Mouse (Mus musculus): ENCODE measurements around the gene Zfp365. TPM values are rescaled to one million over a fixed set of nuclear protein-coding genes. Genes with fewer than 3 reads are reported as not detected.
A peak's percentile ranks its signal among the peaks of the same experiment; 100 is the strongest.

The Zfp365 gene
- 2.1 and 2.2 TPM in 2 replicates for polyA plus RNA-seq (2016; fragmentation: Nextera tagmentation; extraction: Ambion mirVana)

GRCm38 (mm10) chr10:67912337-67912776, at the start of gene Zfp365:
Gene Zfp365 (minus strand): TSS chr10:67912662.
- WGBS: under 1% methylated on average over 43 of the region's 43 CpGs
- Histone ChIP-seq H3K27ac (replicated peaks) (peak within 1 kb of the TSS; percentile 84), H3K36me3 (replicated peaks) (no peaks in the 10 kb centered on the region; the same call in 1 of the 2 replicates), H3K27me3 (replicated peaks; ENCODE audit: low read depth, poor library complexity, severe bottlenecking) (peaks cover 34% of the 10 kb centered on the region), H3K4me3 (peak within 1 kb of the TSS; percentile 80), H3K9me3 (no peaks in the 10 kb centered on the region), H3K4me1 (peaks cover 13% of the 10 kb centered on the region)
- peak; percentile 87 for DNase-seq (ENCODE audit: low spot score)

GRCm38 (mm10) chr10:67959982-67960381, 47.5 kb upstream of the Zfp365 start:
- 0 out of 2 replicates have a peak, but pooled peaks cover 11% of the 10 kb centered on the region for H3K27me3 ChIP-seq (replicated peaks; ENCODE audit: low read depth, poor library complexity, severe bottlenecking)
- no peak overlapping the region for H3K27ac ChIP-seq (replicated peaks)
- 76% methylated on average over 3 of the region's 3 CpGs for WGBS
- no peaks in the 10 kb centered on the region; the same call in 1 of the 2 replicates for H3K4me1 ChIP-seq
- no peak overlapping the region for H3K4me3 ChIP-seq
- DNase-seq (ENCODE audit: low spot score): no peak
- no peaks in the 10 kb centered on the region for H3K36me3 ChIP-seq (replicated peaks)
- H3K9me3 ChIP-seq: no peaks in the 10 kb centered on the region

- H3K4me1 ChIP-seq: no peaks in the 10 kb centered on the region
- no peak overlapping the region for H3K27ac ChIP-seq (replicated peaks)
- H3K36me3 ChIP-seq (replicated peaks): no peaks in the 10 kb centered on the region
- DNase-seq (ENCODE audit: low spot score): no peak
- no peaks in the 10 kb centered on the region for H3K9me3 ChIP-seq
- 90% methylated on average over 2 of the region's 2 CpGs for WGBS
- no peaks in the 10 kb centered on the region for H3K27me3 ChIP-seq (replicated peaks; ENCODE audit: low read depth, poor library complexity, severe bottlenecking)
- no peak overlapping the region for H3K4me3 ChIP-seq
Measured at GRCm38 (mm10) chr10:67955982-67956381, 43.5 kb upstream of the Zfp365 start.

GRCm38 (mm10) chr10:67951690-67952089, 39.2 kb upstream of the Zfp365 start:
- no peaks in the 10 kb centered on the region for H3K27me3 ChIP-seq (replicated peaks; ENCODE audit: low read depth, poor library complexity, severe bottlenecking)
- WGBS: 83% methylated on average over 4 of the region's 4 CpGs
- H3K4me3 ChIP-seq: no peak overlapping the region
- no peak for DNase-seq (ENCODE audit: low spot score)
- no peaks in the 10 kb centered on the region for H3K4me1 ChIP-seq
- H3K36me3 ChIP-seq (replicated peaks): no peaks in the 10 kb centered on the region
- H3K27ac ChIP-seq (replicated peaks): no peak overlapping the region
- no peaks in the 10 kb centered on the region for H3K9me3 ChIP-seq

- no peak overlapping the region for H3K27ac ChIP-seq (replicated peaks)
- H3K9me3 ChIP-seq: no peaks in the 10 kb centered on the region
- DNase-seq (ENCODE audit: low spot score): no peak
- no peaks in the 10 kb centered on the region for H3K36me3 ChIP-seq (replicated peaks)
- H3K27me3 ChIP-seq (replicated peaks; ENCODE audit: low read depth, poor library complexity, severe bottlenecking): no peaks in the 10 kb centered on the region
- H3K4me3 ChIP-seq: no peak overlapping the region
- H3K4me1 ChIP-seq: no peaks in the 10 kb centered on the region
- WGBS: 86% methylated on average over 8 of the region's 8 CpGs
Measured at GRCm38 (mm10) chr10:67950059-67950748, 37.7 kb upstream of the Zfp365 start.

- Histone ChIP-seq H3K4me1 (no peaks in the 10 kb centered on the region), H3K36me3 (replicated peaks) (no peaks in the 10 kb centered on the region), H3K4me3 (no peak overlapping the region), H3K27me3 (replicated peaks; ENCODE audit: low read depth, poor library complexity, severe bottlenecking) (no peaks in the 10 kb centered on the region), H3K9me3 (no peaks in the 10 kb centered on the region), H3K27ac (replicated peaks) (no peak overlapping the region)
- no peak for DNase-seq (ENCODE audit: low spot score)
- WGBS: 91% methylated on average over 4 of the region's 4 CpGs
Measured at GRCm38 (mm10) chr10:67943513-67943912, 31.1 kb upstream of the Zfp365 start.

GRCm38 (mm10) chr10:67939546-67939945, 27.1 kb upstream of the Zfp365 start:
- 77% methylated on average over 12 of the region's 12 CpGs for WGBS
- Histone ChIP-seq H3K27me3 (replicated peaks; ENCODE audit: low read depth, poor library complexity, severe bottlenecking) (no peaks in the 10 kb centered on the region), H3K4me1 (no peaks in the 10 kb centered on the region), H3K9me3 (no peaks in the 10 kb centered on the region), H3K36me3 (replicated peaks) (no peaks in the 10 kb centered on the region), H3K4me3 (no peak overlapping the region), H3K27ac (replicated peaks) (no peak overlapping the region)
- DNase-seq (ENCODE audit: low spot score): no peak

- no peaks in the 10 kb centered on the region for H3K9me3 ChIP-seq
- WGBS: 88% methylated on average over 5 of the region's 5 CpGs
- H3K36me3 ChIP-seq (replicated peaks): no peaks in the 10 kb centered on the region
- H3K4me1 ChIP-seq: no peaks in the 10 kb centered on the region
- no peak overlapping the region for H3K4me3 ChIP-seq
- H3K27ac ChIP-seq (replicated peaks): no peak overlapping the region
- DNase-seq (ENCODE audit: low spot score): no peak
- no peaks in the 10 kb centered on the region for H3K27me3 ChIP-seq (replicated peaks; ENCODE audit: low read depth, poor library complexity, severe bottlenecking)
Measured at GRCm38 (mm10) chr10:67937775-67938174, 25.3 kb upstream of the Zfp365 start.

GRCm38 (mm10) chr10:67936944-67937343, 24.5 kb upstream of the Zfp365 start:
- H3K36me3 ChIP-seq (replicated peaks): no peaks in the 10 kb centered on the region
- H3K4me1 ChIP-seq: no peaks in the 10 kb centered on the region
- H3K27ac ChIP-seq (replicated peaks): no peak overlapping the region
- H3K4me3 ChIP-seq: no peak overlapping the region
- DNase-seq (ENCODE audit: low spot score): no peak
- WGBS: 80% methylated on average over 4 of the region's 4 CpGs
- no peaks in the 10 kb centered on the region for H3K9me3 ChIP-seq
- no peaks in the 10 kb centered on the region for H3K27me3 ChIP-seq (replicated peaks; ENCODE audit: low read depth, poor library complexity, severe bottlenecking)

GRCm38 (mm10) chr10:67932780-67933179, 20.3 kb upstream of the Zfp365 start:
- no peak for DNase-seq (ENCODE audit: low spot score)
- Histone ChIP-seq H3K27me3 (replicated peaks; ENCODE audit: low read depth, poor library complexity, severe bottlenecking) (no peaks in the 10 kb centered on the region), H3K4me3 (no peak overlapping the region), H3K36me3 (replicated peaks) (no peaks in the 10 kb centered on the region), H3K4me1 (no peaks in the 10 kb centered on the region), H3K27ac (replicated peaks) (no peak overlapping the region), H3K9me3 (no peaks in the 10 kb centered on the region)
- 91% methylated on average over 11 of the region's 11 CpGs for WGBS

GRCm38 (mm10) chr10:67931328-67931727, 18.9 kb upstream of the Zfp365 start:
- Histone ChIP-seq H3K27ac (replicated peaks) (no peak overlapping the region), H3K4me3 (no peak overlapping the region), H3K27me3 (replicated peaks; ENCODE audit: low read depth, poor library complexity, severe bottlenecking) (no peaks in the 10 kb centered on the region), H3K4me1 (no peaks in the 10 kb centered on the region), H3K36me3 (replicated peaks) (no peaks in the 10 kb centered on the region), H3K9me3 (no peaks in the 10 kb centered on the region)
- 80% methylated on average over 4 of the region's 4 CpGs for WGBS
- DNase-seq (ENCODE audit: low spot score): no peak

- Histone ChIP-seq H3K4me1 (no peaks in the 10 kb centered on the region), H3K27ac (replicated peaks) (no peak overlapping the region), H3K36me3 (replicated peaks) (no peaks in the 10 kb centered on the region), H3K9me3 (no peaks in the 10 kb centered on the region), H3K27me3 (replicated peaks; ENCODE audit: low read depth, poor library complexity, severe bottlenecking) (no peaks in the 10 kb centered on the region), H3K4me3 (no peak overlapping the region)
- DNase-seq (ENCODE audit: low spot score): no peak
- WGBS: 87% methylated on average over 7 of the region's 7 CpGs
Measured at GRCm38 (mm10) chr10:67928584-67928983, 16.1 kb upstream of the Zfp365 start.

- WGBS: 70% methylated on average over 8 of the region's 8 CpGs
- Histone ChIP-seq H3K36me3 (replicated peaks) (no peaks in the 10 kb centered on the region), H3K9me3 (no peaks in the 10 kb centered on the region), H3K27ac (replicated peaks) (no peak overlapping the region), H3K4me1 (no peaks in the 10 kb centered on the region), H3K27me3 (replicated peaks; ENCODE audit: low read depth, poor library complexity, severe bottlenecking) (no peaks in the 10 kb centered on the region), H3K4me3 (no peak overlapping the region)
- DNase-seq (ENCODE audit: low spot score): no peak
Measured at GRCm38 (mm10) chr10:67927718-67928455, 15.4 kb upstream of the Zfp365 start.

Data from embryonic facial prominence, embryonic 10.5 days (tissue).